Mouse (Mus musculus): ENCODE data around the gene Ccm2l. TPM values are rescaled to one million over a fixed set of nuclear protein-coding genes. Genes with fewer than 3 reads are reported as not detected.
A peak's percentile ranks its signal among the peaks of the same experiment; 100 is the strongest.

Gene Ccm2l
- polyA plus RNA-seq, 1 experiment, result not detected

GRCm38 (mm10) chr2:153032083-153032842, 33.5 kb upstream of the Ccm2l start:
- Histone ChIP-seq H3K79me2 (ENCODE audit: control insufficient read depth, insufficient read depth) (no peaks in the 10 kb centered on the region), H3K4me3 (no peak overlapping the region), H3K4me2 (ENCODE audit: low read depth) (no peak overlapping the region), H3ac (ENCODE audit: control insufficient read depth, insufficient read length) (no peak overlapping the region), H3K27me3 (ENCODE audit: control insufficient read depth, insufficient read depth, insufficient read length) (peaks cover 52% of the 10 kb centered on the region), H3K36me3 (ENCODE audit: control insufficient read depth, insufficient read depth) (no peaks in the 10 kb centered on the region)
- TF ChIP-seq MYOG (IDR thresholded peaks at IDR 0.05; ENCODE audit: control insufficient read depth in 1 of 3, insufficient read depth in 1 of 3, insufficient read length in 2 of 3, low read depth in 2 of 3), result peak in 1 of 3 experiments; percentile 20
- peak; percentile 18 for TF ChIP-seq E2F4 (IDR thresholded peaks at IDR 0.05; ENCODE audit: insufficient read depth)
- TF ChIP-seq TCF3 (IDR thresholded peaks at IDR 0.05; ENCODE audit: insufficient read length, low read depth), result peak; percentile 30
- no peak for TF ChIP-seq USF1 (IDR thresholded peaks at IDR 0.05; ENCODE audit: low read depth)
- peak; percentile 91 for TF ChIP-seq REST (IDR thresholded peaks at IDR 0.05; ENCODE audit: insufficient read depth, insufficient read length)

- H3ac ChIP-seq (ENCODE audit: control insufficient read depth, insufficient read length), result no peak overlapping the region
- no peak overlapping the region for H3K4me2 ChIP-seq (ENCODE audit: low read depth)
- H3K27me3 ChIP-seq (ENCODE audit: control insufficient read depth, insufficient read depth, insufficient read length), result peaks cover 53% of the 10 kb centered on the region
- no peak overlapping the region for H3K4me3 ChIP-seq
- H3K36me3 ChIP-seq (ENCODE audit: control insufficient read depth, insufficient read depth), result no peaks in the 10 kb centered on the region
- TF ChIP-seq MAX (IDR thresholded peaks at IDR 0.05; ENCODE audit: low read depth) (no peak), TCF12 (IDR thresholded peaks at IDR 0.05; ENCODE audit: insufficient read depth, poor library complexity, severe bottlenecking) (no peak), REST (IDR thresholded peaks at IDR 0.05; ENCODE audit: insufficient read depth, insufficient read length) (no peak), POLR2A (IDR thresholded peaks at IDR 0.05; ENCODE audit: insufficient read length, low read depth) (no peak), MYOG (IDR thresholded peaks at IDR 0.05; ENCODE audit: control insufficient read depth in 1 of 3, insufficient read depth in 1 of 3, insufficient read length in 2 of 3, low read depth in 2 of 3) (no peak), POLR2AphosphoS2 (IDR thresholded peaks at IDR 0.05; ENCODE audit: insufficient read length, low read depth) (no peak), TCF3 (IDR thresholded peaks at IDR 0.05; ENCODE audit: insufficient read length, low read depth) (no peak), E2F4 (IDR thresholded peaks at IDR 0.05; ENCODE audit: insufficient read depth) (no peak), CEBPB (IDR thresholded peaks at IDR 0.05; ENCODE audit: insufficient read depth, poor library complexity, severe bottlenecking) (no peak), SRF (IDR thresholded peaks at IDR 0.05; ENCODE audit: control insufficient read depth, insufficient read length, low read depth) (no peak), USF1 (IDR thresholded peaks at IDR 0.05; ENCODE audit: low read depth) (no peak), MYOD1 (IDR thresholded peaks at IDR 0.05; ENCODE audit: control insufficient read depth in 1 of 3, insufficient read length in 2 of 3, low read depth in 2 of 3) (no peak)
- no peaks in the 10 kb centered on the region for H3K79me2 ChIP-seq (ENCODE audit: control insufficient read depth, insufficient read depth)
Measured at GRCm38 (mm10) chr2:153032973-153033372, 32.8 kb upstream of the Ccm2l start.

GRCm38 (mm10) chr2:153033545-153034230, 32.1 kb upstream of the Ccm2l start:
- Histone ChIP-seq H3K4me3 (no peak overlapping the region), H3K27me3 (ENCODE audit: control insufficient read depth, insufficient read depth, insufficient read length) (peaks cover 55% of the 10 kb centered on the region)

GRCm38 (mm10) chr2:153036690-153037089, 29.1 kb upstream of the Ccm2l start:
- H3ac ChIP-seq (ENCODE audit: control insufficient read depth, insufficient read length), result no peak overlapping the region
- H3K27me3 ChIP-seq (ENCODE audit: control insufficient read depth, insufficient read depth, insufficient read length), result peaks cover 52% of the 10 kb centered on the region
- no peak overlapping the region for H3K4me2 ChIP-seq (ENCODE audit: low read depth)
- no peak overlapping the region for H3K4me3 ChIP-seq
- no peak for TF ChIP-seq TCF12 (IDR thresholded peaks at IDR 0.05; ENCODE audit: insufficient read depth, poor library complexity, severe bottlenecking)
- H3K36me3 ChIP-seq (ENCODE audit: control insufficient read depth, insufficient read depth), result no peaks in the 10 kb centered on the region
- no peaks in the 10 kb centered on the region for H3K79me2 ChIP-seq (ENCODE audit: control insufficient read depth, insufficient read depth)

More at GRCm38 (mm10) chr2:153033545-153034230, 32.1 kb upstream of the Ccm2l start:
- TF ChIP-seq CEBPB (IDR thresholded peaks at IDR 0.05; ENCODE audit: insufficient read depth, poor library complexity, severe bottlenecking) (no peak), E2F4 (IDR thresholded peaks at IDR 0.05; ENCODE audit: insufficient read depth) (no peak), MYOD1 (IDR thresholded peaks at IDR 0.05; ENCODE audit: control insufficient read depth in 1 of 3, insufficient read length in 2 of 3, low read depth in 2 of 3) (no peak), MYOG (IDR thresholded peaks at IDR 0.05; ENCODE audit: control insufficient read depth in 1 of 3, insufficient read depth in 1 of 3, insufficient read length in 2 of 3, low read depth in 2 of 3) (no peak), MAX (IDR thresholded peaks at IDR 0.05; ENCODE audit: low read depth) (no peak), POLR2A (IDR thresholded peaks at IDR 0.05; ENCODE audit: insufficient read length, low read depth) (no peak), REST (IDR thresholded peaks at IDR 0.05; ENCODE audit: insufficient read depth, insufficient read length) (no peak), SRF (IDR thresholded peaks at IDR 0.05; ENCODE audit: control insufficient read depth, insufficient read length, low read depth) (no peak), TCF3 (IDR thresholded peaks at IDR 0.05; ENCODE audit: insufficient read length, low read depth) (no peak), USF1 (IDR thresholded peaks at IDR 0.05; ENCODE audit: low read depth) (no peak), POLR2AphosphoS2 (IDR thresholded peaks at IDR 0.05; ENCODE audit: insufficient read length, low read depth) (no peak), TCF12 (IDR thresholded peaks at IDR 0.05; ENCODE audit: insufficient read depth, poor library complexity, severe bottlenecking) (no peak)
- Histone ChIP-seq H3K4me2 (ENCODE audit: low read depth) (no peak overlapping the region), H3K36me3 (ENCODE audit: control insufficient read depth, insufficient read depth) (no peaks in the 10 kb centered on the region), H3K79me2 (ENCODE audit: control insufficient read depth, insufficient read depth) (no peaks in the 10 kb centered on the region), H3ac (ENCODE audit: control insufficient read depth, insufficient read length) (no peak overlapping the region)

- Histone ChIP-seq H3K27me3 (ENCODE audit: control insufficient read depth, insufficient read depth, insufficient read length) (peaks cover 44% of the 10 kb centered on the region), H3ac (ENCODE audit: control insufficient read depth, insufficient read length) (no peak overlapping the region), H3K79me2 (ENCODE audit: control insufficient read depth, insufficient read depth) (no peaks in the 10 kb centered on the region), H3K4me3 (no peak overlapping the region), H3K4me2 (ENCODE audit: low read depth) (no peak overlapping the region), H3K36me3 (ENCODE audit: control insufficient read depth, insufficient read depth) (no peaks in the 10 kb centered on the region)
- no peak for TF ChIP-seq SRF (IDR thresholded peaks at IDR 0.05; ENCODE audit: control insufficient read depth, insufficient read length, low read depth)
- TF ChIP-seq CEBPB (IDR thresholded peaks at IDR 0.05; ENCODE audit: insufficient read depth, poor library complexity, severe bottlenecking), result no peak
- no peak for TF ChIP-seq POLR2A (IDR thresholded peaks at IDR 0.05; ENCODE audit: insufficient read length, low read depth)
- TF ChIP-seq MYOD1 (IDR thresholded peaks at IDR 0.05; ENCODE audit: control insufficient read depth in 1 of 3, insufficient read length in 2 of 3, low read depth in 2 of 3), result no peak
- no peak for TF ChIP-seq REST (IDR thresholded peaks at IDR 0.05; ENCODE audit: insufficient read depth, insufficient read length)
- no peak for TF ChIP-seq MYOG (IDR thresholded peaks at IDR 0.05; ENCODE audit: control insufficient read depth in 1 of 3, insufficient read depth in 1 of 3, insufficient read length in 2 of 3, low read depth in 2 of 3)
- no peak for TF ChIP-seq MAX (IDR thresholded peaks at IDR 0.05; ENCODE audit: low read depth)
- TF ChIP-seq TCF12 (IDR thresholded peaks at IDR 0.05; ENCODE audit: insufficient read depth, poor library complexity, severe bottlenecking), result no peak
- TF ChIP-seq USF1 (IDR thresholded peaks at IDR 0.05; ENCODE audit: low read depth), result no peak
- no peak for TF ChIP-seq POLR2AphosphoS2 (IDR thresholded peaks at IDR 0.05; ENCODE audit: insufficient read length, low read depth)
- no peak for TF ChIP-seq E2F4 (IDR thresholded peaks at IDR 0.05; ENCODE audit: insufficient read depth)
- no peak for TF ChIP-seq TCF3 (IDR thresholded peaks at IDR 0.05; ENCODE audit: insufficient read length, low read depth)
Measured at GRCm38 (mm10) chr2:153043886-153044285, 21.9 kb upstream of the Ccm2l start.

All from myocyte (in vitro differentiated cells).